Mouse (Mus musculus) embryonic fibroblast, embryonic 13.5 days (primary cell): Measurements from ENCODE around the gene Cd300e.

Source experiments
- CTCF ChIP-seq: IDR thresholded peaks from 2 replicates; pipeline ENCODE4 v1.5.1; 2011; ENCODE audit warnings: mild to moderate bottlenecking, control low read depth, low read length, moderate library complexity, borderline replicate concordance; ENCODE audit not compliant: insufficient read depth
- POLR2A ChIP-seq: IDR thresholded peaks from 2 replicates; pipeline ENCODE4 v1.6.1; 2011; ENCODE audit warnings: low read depth, mild to moderate bottlenecking, control low read depth, low read length, moderate library complexity

- TF ChIP-seq CTCF (no peak), POLR2A (no peak)
These were observed 43.0 kb upstream of the Cd300e start for GRCm38 (mm10) chr11:115104769-115105563.
